Mouse (Mus musculus): ENCODE measurements around the gene Bcar3. TPM values are rescaled to one million over a fixed set of nuclear protein-coding genes. Genes with fewer than 3 reads are reported as not detected.
A peak's percentile ranks its signal among the peaks of the same experiment; 100 is the strongest.

Gene Bcar3
- polyA plus RNA-seq, 1 experiment from 2014 or later: 24.9 TPM

- in situ Hi-C loops (cut with MboI; ENCODE audit: low pct_unique_long_range_greater_than_20kb): loop anchor here (10.0 to 25.0 kb wide), 2 partner anchors 476 to 603 kb away; partner anchors contain the start of genes 1810037I17Rik and Gm10959
- DNase-seq (ENCODE audit: low read depth, low spot score) (no peak), ATAC-seq (no peak)
- CTCF ChIA-PET: interaction anchor here (0.6 to 1.8 kb wide), 3 partner anchors 13 to 158 kb away, joined by 3 to 9 read pairs (median 3); no protein-coding TSS in a partner anchor
- no peak for TF ChIP-seq CTCF (IDR thresholded peaks at IDR 0.05)
- POLR2A ChIA-PET: no interaction called here
- H3K27me3 ChIP-seq: no peaks in the 10 kb centered on the region
Measured at GRCm38 (mm10) chr3:122308981-122309380, 15.0 kb downstream of the Bcar3 start.

GRCm38 (mm10) chr3:122312078-122312477 is 18.1 kb downstream of the Bcar3 start:
- in situ Hi-C loops (cut with MboI; ENCODE audit: low pct_unique_long_range_greater_than_20kb): loop anchor here (5.0 to 25.0 kb wide), 4 partner anchors 105 to 600 kb away; partner anchors contain the start of genes 1810037I17Rik and Gm10959
- ATAC-seq (no peak), DNase-seq (ENCODE audit: low read depth, low spot score) (no peak)
- TF ChIP-seq CTCF (IDR thresholded peaks at IDR 0.05): peak; percentile 99
- ChIA-PET POLR2A (interaction anchor here (0.8 to 1.1 kb wide), 3 partner anchors 10 to 147 kb away, joined by 3 to 6 read pairs (median 3); no protein-coding TSS in a partner anchor), CTCF (interaction anchor here (0.6 to 5.2 kb wide), 18 partner anchors 31 to 376 kb away, joined by 3 to 58 read pairs (median 4); no protein-coding TSS in a partner anchor)
- H3K27me3 ChIP-seq: no peaks in the 10 kb centered on the region

DNA sequence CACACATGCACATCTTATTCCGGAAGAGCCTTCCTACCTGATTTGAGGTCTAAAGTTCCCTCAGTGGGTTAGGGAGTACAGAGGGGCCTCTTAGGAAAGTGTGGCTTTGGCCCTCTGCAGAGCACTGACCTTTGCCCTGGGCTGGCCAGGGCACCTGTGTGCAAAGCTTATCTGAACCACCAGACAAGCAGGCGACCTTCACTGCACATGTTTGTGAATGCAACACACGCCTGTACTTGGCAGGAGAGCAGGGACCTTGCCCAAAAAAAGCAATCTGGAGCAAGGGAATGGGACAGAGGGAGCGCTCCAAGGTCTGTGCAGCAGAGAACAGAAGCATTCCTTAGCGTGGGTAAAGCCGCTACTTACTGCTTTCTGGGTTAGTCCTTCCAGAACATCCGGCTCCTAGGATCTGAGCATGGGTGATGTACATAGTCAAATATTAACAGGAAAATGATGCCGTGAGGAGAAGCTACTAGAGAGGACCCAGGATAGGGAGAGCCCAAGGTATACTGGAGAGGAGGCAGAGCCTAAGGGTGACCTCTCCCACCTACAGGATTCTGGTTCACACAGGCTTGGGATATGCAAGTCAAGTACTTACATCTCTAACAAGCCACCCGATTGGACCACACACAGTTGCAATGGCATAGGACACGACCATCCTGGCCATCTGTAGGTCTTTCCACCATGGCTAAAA is 19.1 kb downstream of the Bcar3 start:
- no peak for DNase-seq (ENCODE audit: low read depth, low spot score)
- CTCF ChIA-PET: interaction anchor here (0.9 to 5.2 kb wide), 5 partner anchors 50 to 153 kb away, joined by 3 to 58 read pairs (median 5); no protein-coding TSS in a partner anchor
- TF ChIP-seq CTCF (IDR thresholded peaks at IDR 0.05): no peak
- POLR2A ChIA-PET: no interaction called here
- no peak for ATAC-seq
- H3K27me3 ChIP-seq: no peaks in the 10 kb centered on the region
- in situ Hi-C loops (cut with MboI; ENCODE audit: low pct_unique_long_range_greater_than_20kb): loop anchor here (5.0 to 25.0 kb wide), 4 partner anchors 104 to 599 kb away; partner anchors contain the start of genes 1810037I17Rik and Gm10959

GRCm38 (mm10) chr3:122313936-122314335 is 20.0 kb downstream of the Bcar3 start:
- no peak for TF ChIP-seq CTCF (IDR thresholded peaks at IDR 0.05)
- POLR2A ChIA-PET: no interaction called here
- DNase-seq (ENCODE audit: low read depth, low spot score) (no peak), ATAC-seq (no peak)
- no peaks in the 10 kb centered on the region for H3K27me3 ChIP-seq
- in situ Hi-C loops (cut with MboI; ENCODE audit: low pct_unique_long_range_greater_than_20kb): loop anchor here (5.0 to 25.0 kb wide), 4 partner anchors 103 to 598 kb away; partner anchors contain the start of genes 1810037I17Rik and Gm10959
- CTCF ChIA-PET: interaction anchor here (0.9 to 5.2 kb wide), 10 partner anchors 50 to 334 kb away, joined by 3 to 58 read pairs (median 4); no protein-coding TSS in a partner anchor

GRCm38 (mm10) chr3:122316621-122317020 is 22.7 kb downstream of the Bcar3 start:
- no peak for TF ChIP-seq CTCF (IDR thresholded peaks at IDR 0.05)
- CTCF ChIA-PET: interaction anchor here (0.7 to 1.8 kb wide), 10 partner anchors 20 to 149 kb away, joined by 3 to 6 read pairs (median 4); no protein-coding TSS in a partner anchor
- POLR2A ChIA-PET: interaction anchor here (0.6 kb wide), 3 partner anchors 150 to 336 kb away, joined by 3 to 4 read pairs (median 3); no protein-coding TSS in a partner anchor
- in situ Hi-C loops (cut with MboI; ENCODE audit: low pct_unique_long_range_greater_than_20kb): loop anchor here (25.0 kb wide), 1 partner anchor 596 kb away; the partner anchor contains the start of genes 1810037I17Rik and Gm10959
- no peaks in the 10 kb centered on the region for H3K27me3 ChIP-seq
- ATAC-seq (no peak), DNase-seq (ENCODE audit: low read depth, low spot score) (no peak)

DNA sequence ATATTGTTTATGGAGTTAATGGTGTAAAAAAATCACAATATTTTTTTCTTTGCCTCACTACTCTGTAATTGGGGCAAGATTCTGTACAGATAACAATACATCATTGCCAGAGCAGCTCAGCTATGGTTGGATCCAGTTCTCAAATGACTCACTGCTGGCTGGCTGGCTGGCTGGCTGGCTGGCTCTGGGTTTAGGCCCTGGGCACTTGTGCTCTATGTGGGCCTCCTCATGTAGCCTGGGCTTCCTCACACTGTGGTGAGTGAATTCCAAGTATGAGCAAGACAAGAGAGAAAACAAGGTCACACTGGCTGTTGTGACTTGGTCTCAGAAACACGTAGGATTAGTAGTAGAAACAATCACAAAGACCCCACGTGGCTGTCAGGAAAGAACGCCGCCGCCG is 23.4 kb downstream of the Bcar3 start:
- TF ChIP-seq CTCF (IDR thresholded peaks at IDR 0.05): no peak
- peak; percentile 76 for ATAC-seq
- ChIA-PET CTCF (interaction anchor here (1.3 to 1.8 kb wide), 6 partner anchors 20 to 148 kb away, joined by 3 to 6 read pairs (median 4); no protein-coding TSS in a partner anchor), POLR2A (interaction anchor here (0.5 to 0.6 kb wide), 2 partner anchors 131 to 149 kb away, joined by 3 read pairs; no protein-coding TSS in a partner anchor)
- no peaks in the 10 kb centered on the region for H3K27me3 ChIP-seq
- in situ Hi-C loops (cut with MboI; ENCODE audit: low pct_unique_long_range_greater_than_20kb): loop anchor here (25.0 kb wide), 1 partner anchor 595 kb away; the partner anchor contains the start of genes 1810037I17Rik and Gm10959
- DNase-seq (ENCODE audit: low read depth, low spot score): no peak

DNA sequence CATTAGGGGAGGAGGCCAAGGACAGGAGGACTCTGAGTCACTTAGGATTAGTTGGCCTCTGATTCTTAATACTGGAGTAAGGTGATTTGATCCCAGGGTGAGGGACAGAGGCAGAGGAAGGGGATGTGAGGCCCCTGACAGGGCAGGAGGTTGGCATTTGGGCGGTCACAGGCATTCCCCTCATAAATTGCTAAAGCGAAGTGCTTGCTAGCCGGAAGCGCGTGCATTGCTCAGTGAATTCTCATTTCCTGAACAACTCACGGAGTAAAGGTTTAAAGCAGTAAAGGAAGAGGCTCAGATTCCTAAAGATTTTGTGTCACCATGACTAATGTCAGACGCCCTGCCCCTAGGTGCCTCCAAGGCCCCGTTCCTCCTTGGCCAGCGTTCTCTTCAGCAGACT is 28.3 kb downstream of the Bcar3 start:
- POLR2A ChIA-PET: interaction anchor here (1.2 kb wide), 1 partner anchor 141 kb away, joined by 4 read pairs; no protein-coding TSS in a partner anchor
- TF ChIP-seq CTCF (IDR thresholded peaks at IDR 0.05): no peak
- CTCF ChIA-PET: interaction anchor here (1.3 kb wide), 1 partner anchor 14 kb away, joined by 3 read pairs; no protein-coding TSS in a partner anchor
- H3K27me3 ChIP-seq: no peaks in the 10 kb centered on the region
- in situ Hi-C loops (cut with MboI; ENCODE audit: low pct_unique_long_range_greater_than_20kb): loop anchor here (25.0 kb wide), 1 partner anchor 590 kb away; the partner anchor contains the start of genes 1810037I17Rik and Gm10959
- no peak for ATAC-seq
- no peak for DNase-seq (ENCODE audit: low read depth, low spot score)

DNA sequence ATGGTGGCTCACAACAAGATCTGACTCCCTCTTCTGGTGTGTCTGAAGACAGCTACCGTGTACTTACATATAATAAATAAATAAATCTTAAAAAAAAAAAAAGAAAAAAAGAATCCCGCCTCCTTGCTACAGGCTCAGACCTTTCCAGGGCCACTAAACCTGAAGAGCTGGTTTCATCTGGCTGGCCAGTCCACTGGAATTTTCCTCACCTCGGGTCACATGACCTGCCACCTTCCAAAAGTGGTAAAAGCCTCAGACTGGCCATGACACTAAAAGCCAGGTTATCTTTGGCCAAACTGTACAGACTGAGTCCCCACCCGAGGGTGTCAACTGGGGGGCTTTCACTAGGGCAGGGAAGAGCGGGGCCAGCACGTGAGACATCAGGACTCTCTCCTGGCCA is 29.9 kb downstream of the Bcar3 start:
- in situ Hi-C loops (cut with MboI; ENCODE audit: low pct_unique_long_range_greater_than_20kb): loop anchor here (25.0 kb wide), 1 partner anchor 588 kb away; the partner anchor contains the start of genes 1810037I17Rik and Gm10959
- ChIA-PET CTCF (no interaction called here), POLR2A (interaction anchor here (0.6 to 1.1 kb wide), 2 partner anchors 94 to 133 kb away, joined by 3 to 5 read pairs; no protein-coding TSS in a partner anchor)
- no peak for DNase-seq (ENCODE audit: low read depth, low spot score)
- no peak for TF ChIP-seq CTCF (IDR thresholded peaks at IDR 0.05)
- H3K27me3 ChIP-seq: no peaks in the 10 kb centered on the region
- ATAC-seq: no peak

GRCm38 (mm10) chr3:122324528-122324927 is 30.6 kb downstream of the Bcar3 start:
- TF ChIP-seq CTCF (IDR thresholded peaks at IDR 0.05): no peak
- in situ Hi-C loops (cut with MboI; ENCODE audit: low pct_unique_long_range_greater_than_20kb): loop anchor here (25.0 kb wide), 1 partner anchor 588 kb away; the partner anchor contains the start of genes 1810037I17Rik and Gm10959
- H3K27me3 ChIP-seq: no peaks in the 10 kb centered on the region
- ChIA-PET CTCF (interaction anchor here (1.5 kb wide), 1 partner anchor 14 kb away, joined by 4 read pairs; no protein-coding TSS in a partner anchor), POLR2A (interaction anchor here (0.6 to 1.1 kb wide), 3 partner anchors 93 to 785 kb away, joined by 3 read pairs; no protein-coding TSS in a partner anchor)
- DNase-seq (ENCODE audit: low read depth, low spot score) (no peak), ATAC-seq (no peak)

- POLR2A ChIA-PET: no interaction called here
- TF ChIP-seq CTCF (IDR thresholded peaks at IDR 0.05): no peak
- in situ Hi-C loops (cut with MboI; ENCODE audit: low pct_unique_long_range_greater_than_20kb): no loop called here
Measured at GRCm38 (mm10) chr3:122330484-122330883, 36.5 kb downstream of the Bcar3 start.

More at GRCm38 (mm10) chr3:122330484-122330883, 36.5 kb downstream of the Bcar3 start:
- ATAC-seq (no peak), DNase-seq (ENCODE audit: low read depth, low spot score) (no peak)
- no peaks in the 10 kb centered on the region for H3K27me3 ChIP-seq
- CTCF ChIA-PET: interaction anchor here (1.0 to 1.7 kb wide), 3 partner anchors 12 to 46 kb away, joined by 3 to 6 read pairs (median 3); no protein-coding TSS in a partner anchor

All from Patski (cell line).